Mouse (Mus musculus): ENCODE data around the gene Tcf3. TPM values are rescaled to one million over a fixed set of nuclear protein-coding genes. Genes with fewer than 3 reads are reported as not detected.

Tcf3 gene
- polyA plus RNA-seq, 3 experiments from 2014 or later, result 6.7 to 8.2 (median 7.9) TPM

DNA sequence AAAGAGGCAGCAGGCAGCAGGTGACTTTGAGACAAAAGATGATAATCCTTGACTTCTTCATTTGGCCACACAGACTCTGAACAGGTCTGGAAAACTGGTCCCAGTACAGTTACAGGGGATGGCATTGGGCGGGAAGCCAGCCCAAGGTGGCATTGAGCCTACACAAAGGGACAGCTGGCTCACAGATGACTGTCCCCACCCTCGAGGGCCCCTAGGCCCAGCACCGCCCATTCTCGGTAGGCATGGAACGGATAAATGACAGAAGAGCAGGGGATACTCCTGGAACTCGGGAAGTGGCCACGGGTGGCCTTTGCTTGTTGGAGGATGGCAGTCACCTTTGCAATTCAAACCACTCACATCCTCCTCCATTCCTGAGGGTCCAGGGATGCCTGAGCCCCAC, 48.1 kb downstream of the Tcf3 start:
- ATAC-seq, result no peak

DNA sequence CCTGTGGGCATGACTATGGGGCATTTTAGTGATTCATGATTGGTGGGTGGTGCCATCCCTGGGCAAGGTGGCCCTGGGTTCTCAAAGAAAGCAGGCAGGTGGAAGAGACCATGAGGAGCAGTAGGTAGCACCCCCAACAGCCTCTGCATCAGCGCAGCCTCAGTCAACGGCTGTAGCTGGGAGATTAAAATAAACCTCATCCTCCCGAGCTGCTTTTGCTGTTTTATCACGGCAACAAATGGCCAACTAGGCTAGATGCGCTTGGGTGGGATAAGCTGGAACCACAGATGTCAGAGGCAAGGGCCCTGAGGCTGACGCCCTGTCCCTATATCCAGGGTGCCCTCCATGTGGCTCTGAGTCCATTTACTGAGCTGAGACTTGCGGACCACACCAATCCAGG, 48.7 kb downstream of the Tcf3 start:
- no peak for ATAC-seq

DNA sequence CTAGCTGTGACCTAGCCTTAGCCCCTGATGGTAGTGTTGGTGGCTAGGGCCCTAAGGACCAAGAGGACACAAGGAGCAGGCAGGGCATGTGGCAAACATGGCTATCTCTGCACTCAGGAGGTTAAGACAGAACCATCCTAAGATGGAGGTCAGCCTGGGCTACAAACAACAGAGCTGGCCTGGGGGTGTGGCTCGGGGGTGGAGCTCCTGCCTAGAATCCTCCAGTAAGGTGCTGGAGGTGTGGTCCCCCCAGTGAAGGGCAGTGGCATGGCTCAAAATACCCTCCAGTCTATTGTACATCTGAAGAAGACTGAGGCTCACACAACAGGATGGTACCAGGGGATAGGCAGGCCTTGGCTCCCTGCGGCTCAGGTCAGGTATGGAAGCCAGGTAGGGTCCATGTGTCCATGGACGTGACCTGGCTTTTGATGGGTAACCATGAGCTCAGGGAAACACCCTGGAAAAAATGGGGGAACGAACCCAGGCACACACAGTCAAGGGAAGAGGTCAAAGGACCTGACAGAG, 49.3 kb downstream of the Tcf3 start:
- no peak for ATAC-seq

DNA sequence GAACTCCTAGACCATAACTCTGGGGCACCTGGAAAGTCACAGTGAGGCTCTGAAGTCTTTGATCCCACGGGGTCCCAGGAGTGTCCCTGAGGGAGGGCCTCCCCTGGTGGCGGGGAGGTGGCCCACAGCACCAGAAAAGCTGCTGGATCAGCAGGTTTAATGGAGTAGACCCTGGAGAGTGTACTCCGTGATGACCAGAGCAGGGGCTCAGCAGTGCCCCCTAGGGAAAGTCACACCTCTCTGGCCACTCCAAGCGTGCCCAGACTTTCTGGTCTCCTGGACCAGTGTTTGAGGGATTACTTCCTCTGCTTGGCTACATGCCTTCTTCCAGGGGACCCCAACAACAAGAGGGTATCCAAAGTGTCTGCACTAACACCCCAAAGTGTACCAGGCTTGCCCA, 50.0 kb downstream of the Tcf3 start:
- ATAC-seq, result no peak

DNA sequence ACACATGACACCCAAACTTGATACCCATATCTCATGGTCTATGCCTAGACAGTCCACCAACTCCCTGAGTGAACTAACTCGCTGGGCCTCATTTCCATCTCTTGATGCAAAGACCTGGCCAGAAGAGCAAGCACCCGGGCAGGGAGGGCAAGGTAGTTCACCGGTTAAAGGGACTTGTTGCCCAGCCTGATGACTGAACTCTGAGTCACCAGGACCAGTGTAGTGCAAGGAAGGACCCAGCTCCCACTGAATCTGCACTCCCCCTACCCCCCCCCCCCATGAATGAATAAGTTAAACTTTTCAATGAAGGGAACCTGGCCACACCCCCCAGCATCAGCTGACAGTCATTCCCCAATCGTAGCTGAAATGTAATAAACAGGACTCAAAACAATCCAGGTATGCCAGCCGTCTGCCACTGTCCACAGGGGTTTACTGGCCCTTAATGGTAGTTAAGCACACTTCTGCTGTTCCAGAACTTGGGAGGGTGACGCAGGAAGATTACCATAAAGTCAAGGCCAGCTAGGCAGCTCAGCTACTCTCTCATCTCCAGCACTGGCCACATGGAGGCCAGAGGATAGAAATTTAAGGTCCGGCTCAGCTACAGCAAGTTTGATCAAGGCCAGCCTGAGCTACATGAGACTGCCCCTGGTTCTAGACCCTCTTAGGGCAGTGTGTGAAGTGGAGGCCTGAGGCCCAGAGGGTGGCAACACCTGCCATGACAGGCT, 50.6 kb downstream of the Tcf3 start:
- ATAC-seq, result no peak

DNA sequence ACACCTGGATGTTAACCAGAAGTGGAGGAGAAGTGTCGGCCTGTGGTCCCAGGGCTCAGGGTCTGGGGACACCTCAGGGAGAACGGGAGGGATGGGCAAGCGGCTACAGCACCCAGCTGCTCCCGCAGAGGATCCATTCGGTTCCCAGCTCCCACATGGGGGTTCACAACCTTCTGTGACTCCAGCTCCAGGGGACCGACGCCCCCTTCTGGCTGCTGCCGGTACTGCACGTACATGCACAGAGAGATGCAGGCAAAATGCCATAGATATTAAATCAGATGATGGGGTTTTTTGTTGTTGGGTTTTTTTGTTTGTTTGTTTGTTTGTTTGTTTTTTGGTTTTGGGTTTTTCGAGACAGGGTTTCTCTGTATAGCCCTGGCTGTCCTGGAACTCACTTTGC, 55.7 kb downstream of the Tcf3 start:
- no peak for ATAC-seq

DNA sequence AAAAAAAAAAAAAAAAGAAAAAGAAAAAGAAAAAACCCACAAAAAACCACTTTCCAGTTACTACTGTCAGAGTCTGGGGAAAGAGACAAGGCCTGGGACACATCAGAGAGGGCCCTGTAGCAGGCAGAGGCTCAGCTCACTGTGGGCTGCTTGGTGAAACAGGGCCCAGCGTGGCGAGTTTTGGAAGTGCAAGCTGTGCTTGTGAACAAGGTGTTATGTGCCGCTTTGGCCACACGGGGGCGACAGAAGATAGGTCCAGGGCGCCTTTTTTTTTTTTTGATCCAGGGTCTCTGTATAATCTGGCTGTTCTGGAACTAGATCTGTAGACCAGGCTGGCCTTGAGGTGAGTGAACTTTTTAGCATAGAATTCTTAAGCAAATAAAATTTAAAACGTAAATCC, 57.3 kb downstream of the Tcf3 start:
- ATAC-seq, result peak; percentile 83

DNA sequence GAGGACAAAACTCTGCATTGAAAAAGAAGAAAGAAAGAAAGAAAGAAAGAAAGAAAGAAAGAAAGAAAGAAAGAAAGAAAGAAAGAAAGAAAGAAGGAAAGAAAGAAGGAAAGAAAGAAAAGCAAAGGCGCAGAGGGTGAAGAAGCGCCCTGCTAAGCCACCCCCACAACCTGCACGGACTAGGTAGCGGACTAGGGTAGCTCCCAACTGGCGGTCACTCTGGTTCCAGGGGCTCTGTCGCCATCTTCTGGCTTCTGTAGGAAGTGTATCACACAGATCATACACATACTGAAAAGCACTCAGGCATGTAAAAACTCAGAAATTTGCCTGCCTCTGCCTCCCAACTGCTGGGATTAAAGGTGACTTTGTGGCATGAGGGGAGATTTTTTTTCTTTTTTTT, 59.4 kb downstream of the Tcf3 start:
- ATAC-seq, result no peak

DNA sequence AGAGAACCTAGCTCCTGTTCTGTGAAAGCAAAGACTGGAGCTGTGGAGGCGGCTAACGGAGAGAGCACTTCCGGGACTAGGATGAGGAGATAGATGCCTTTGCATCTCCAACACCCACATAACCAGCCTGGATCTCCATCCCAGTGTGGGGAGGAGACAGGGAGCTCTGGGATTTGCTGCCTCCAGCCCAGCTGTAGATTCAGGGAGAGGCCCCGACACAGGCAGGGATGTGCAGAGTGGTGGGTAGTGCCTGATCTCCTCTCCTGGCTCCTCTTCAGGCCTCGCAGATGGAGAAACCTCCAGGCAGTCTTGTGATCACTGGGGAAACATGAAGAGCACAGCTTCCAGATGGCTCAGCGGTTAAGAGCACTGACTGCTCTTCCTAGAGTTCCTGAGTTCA, 60.7 kb downstream of the Tcf3 start:
- no peak for ATAC-seq

DNA sequence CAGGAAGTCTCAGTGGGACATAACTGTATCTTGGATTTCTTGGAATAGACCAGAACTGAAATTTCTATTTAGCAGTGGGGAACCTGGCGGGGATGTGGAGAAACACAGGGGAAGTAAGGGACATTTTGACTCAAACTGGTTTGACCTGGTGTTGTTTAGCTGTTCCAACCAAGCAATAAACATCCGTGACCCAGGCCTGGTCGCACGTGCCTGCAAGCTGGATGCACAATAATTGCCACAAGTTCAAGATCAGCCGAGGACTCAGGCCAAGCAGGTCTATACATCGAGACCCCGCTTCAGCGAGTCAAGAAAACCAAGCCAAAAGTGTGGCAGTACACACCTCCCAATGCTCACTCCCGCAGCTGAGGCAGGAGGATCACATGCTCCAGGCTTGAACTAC, 61.5 kb downstream of the Tcf3 start:
- no peak for ATAC-seq

DNA sequence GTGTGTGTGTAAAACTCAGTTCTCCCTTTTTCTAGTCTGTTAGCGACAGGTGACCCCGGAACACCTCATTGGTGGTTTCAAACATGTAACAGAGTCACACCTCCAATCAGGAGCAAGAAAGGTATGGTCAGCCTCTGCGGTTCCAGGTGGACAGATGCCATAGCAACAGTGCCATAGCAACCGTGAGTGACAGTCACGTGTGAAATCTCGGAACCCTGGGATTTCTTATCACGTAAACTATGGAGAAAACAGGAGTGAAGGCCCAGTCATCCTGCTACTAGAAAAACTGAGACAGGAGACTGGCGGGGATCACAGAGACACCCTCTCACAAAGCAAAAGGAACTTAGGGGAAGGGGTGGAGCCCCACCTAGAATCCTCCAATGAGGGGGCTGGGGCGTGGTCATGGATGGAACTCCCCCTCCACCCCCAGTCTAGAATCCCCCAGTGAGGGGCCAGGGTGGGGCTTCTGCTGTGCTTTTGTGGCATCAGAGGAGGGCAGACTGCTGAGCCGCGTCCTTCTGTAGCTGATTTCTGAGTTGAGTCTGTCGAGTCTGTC, 62.0 kb downstream of the Tcf3 start:
- ATAC-seq, result no peak

DNA sequence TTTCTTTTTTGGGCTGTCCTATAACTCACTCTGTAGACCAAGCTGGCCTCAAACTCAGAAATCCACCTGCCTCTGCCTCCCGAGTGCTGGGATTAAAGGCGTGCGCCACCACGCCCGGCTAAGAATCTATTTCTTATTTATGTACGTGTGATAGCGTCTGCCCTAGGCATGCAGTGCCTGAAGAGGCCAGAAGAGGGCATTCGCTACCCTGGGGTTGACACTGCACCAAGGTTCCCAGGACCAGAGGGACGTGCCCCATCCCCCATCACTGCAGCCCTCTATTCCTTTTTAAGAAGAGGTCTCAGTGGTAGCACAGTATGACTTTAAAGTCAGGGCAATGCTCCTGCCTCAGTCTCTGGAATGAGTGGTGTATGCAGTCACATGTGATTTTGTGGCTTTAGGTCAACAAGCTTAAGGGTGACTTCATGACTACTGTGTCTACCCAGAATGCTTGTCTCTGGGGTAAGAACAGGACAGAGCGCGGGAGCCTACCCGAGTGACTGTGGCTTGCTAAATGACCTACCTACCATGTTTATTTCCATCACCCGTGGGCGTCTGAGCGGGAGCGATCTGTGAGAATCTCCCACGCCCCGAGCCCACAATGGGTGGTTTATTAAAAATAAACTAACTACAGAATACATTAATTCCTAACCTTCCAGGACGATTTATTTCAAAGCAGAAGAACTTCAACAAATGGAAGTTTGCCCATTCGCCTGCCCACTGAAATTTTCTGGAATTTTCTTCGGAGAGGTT, 63.3 kb downstream of the Tcf3 start:
- ATAC-seq, result no peak

DNA sequence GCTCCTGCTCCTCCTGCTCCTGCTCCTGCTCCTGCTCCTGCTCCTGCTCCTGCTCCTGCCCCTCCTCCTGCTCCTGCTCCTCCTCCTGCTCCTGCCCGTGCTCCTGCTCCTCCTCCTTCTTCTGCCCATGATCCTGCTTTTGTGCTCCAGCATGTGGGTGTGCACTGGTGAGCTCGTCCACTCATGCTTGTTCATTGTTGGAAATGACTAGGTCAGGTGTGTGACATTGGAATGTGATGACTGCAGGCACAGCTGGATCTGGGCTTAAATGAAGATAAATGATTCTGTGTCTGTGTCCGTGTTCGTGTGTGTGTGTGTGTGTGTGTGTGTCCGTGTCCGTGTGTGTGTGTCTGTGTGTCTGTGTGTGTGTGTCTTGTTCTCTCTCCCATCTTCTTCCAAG, 65.1 kb downstream of the Tcf3 start:
- ATAC-seq, result peak; percentile 50

DNA sequence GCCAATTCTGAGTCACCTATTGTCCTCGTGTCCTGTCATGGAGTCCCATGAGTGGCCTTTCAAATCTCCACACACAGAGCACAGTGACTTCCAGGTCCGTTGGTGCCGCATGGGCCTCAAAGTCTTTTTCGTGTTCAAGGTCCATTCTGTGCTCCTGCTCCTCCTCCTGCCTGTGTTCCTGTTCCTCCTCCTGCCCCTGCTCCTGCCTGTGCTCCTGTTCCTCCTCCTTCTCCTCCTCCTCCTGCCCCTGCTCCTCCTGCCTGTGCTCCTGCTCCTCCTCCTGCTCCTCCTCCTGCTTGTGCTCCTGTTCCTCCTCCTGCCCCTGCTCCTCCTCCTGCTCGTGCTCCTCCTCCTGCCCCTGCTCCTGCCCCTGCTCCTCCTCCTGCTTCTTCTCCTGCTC, 65.5 kb downstream of the Tcf3 start:
- ATAC-seq, result no peak

DNA sequence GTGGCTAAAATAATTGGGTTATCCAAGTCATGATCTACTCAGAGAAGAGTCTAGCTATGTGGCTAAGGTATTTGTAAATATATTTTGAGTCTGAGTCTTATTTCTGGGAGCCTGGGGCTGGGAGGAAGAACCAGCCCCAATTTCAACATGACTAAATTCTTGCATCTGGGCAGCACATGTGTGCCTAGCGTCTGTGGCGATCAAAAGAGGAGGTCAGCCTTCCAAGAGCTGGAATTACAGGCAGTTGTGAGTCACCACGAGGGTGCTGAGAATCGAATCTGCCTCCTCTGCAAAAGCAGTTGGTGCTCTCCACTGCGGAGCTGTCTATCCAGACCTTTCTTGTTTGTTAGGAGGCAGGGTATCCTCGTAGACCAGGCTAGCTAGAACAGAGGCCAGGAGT, 67.7 kb downstream of the Tcf3 start:
- ATAC-seq, result no peak

DNA sequence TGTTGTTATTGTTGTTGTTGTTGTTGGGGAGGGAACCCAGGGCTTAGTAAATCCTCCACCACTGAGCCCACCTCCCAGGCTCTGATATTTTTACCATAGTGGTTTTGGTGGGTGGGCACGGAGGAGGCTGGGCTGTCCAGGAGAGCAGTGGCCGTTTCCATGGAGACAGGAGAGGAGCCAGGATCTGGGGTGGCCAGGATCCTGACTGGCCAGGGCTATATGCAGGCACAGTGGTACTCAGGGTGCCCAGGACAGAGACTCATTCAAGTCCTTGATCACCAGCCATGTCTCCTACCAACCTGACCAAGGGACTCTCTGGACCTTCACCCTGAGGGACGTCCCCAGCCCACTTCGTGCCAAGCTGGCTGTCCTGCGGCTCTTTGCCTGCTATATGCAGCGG, 69.7 kb downstream of the Tcf3 start:
- no peak for ATAC-seq

Other genes with a start within 250 kb of the Tcf3 start
- 10 to 100 TPM; 57.7 to 85.1 (median 67.4) TPM for gene Mum1, start 207.2 kb downstream of the Tcf3 start, polyA plus RNA-seq (2017; shearing (Covaris generic))
- 100 to 1,000 TPM; 183 to 267 (median 228) TPM for gene Ndufs7, start 184.5 kb downstream of the Tcf3 start, polyA plus RNA-seq (2017; shearing (Covaris generic))
- 1 to 10 TPM in 1 of 3 experiments, under 1 TPM in 2; 0.67 to 1.7 (median 0.75) TPM for gene Gamt, start 172.6 kb downstream of the Tcf3 start, polyA plus RNA-seq (2017; shearing (Covaris generic))
- gene Dazap1, start 172.2 kb downstream of the Tcf3 start, polyA plus RNA-seq (2017; shearing (Covaris generic)), result 10 to 100 TPM; 12.3 to 14.4 (median 14.0) TPM
- 1,000 to 10,000 TPM in 2 of 3 experiments, 100 to 1,000 TPM in 1; 970 to 1,806 (median 1,658) TPM for gene Rps15, start 141.2 kb downstream of the Tcf3 start, polyA plus RNA-seq (2017; shearing (Covaris generic))
- gene Apc2, start 137.7 kb downstream of the Tcf3 start, polyA plus RNA-seq (2017; shearing (Covaris generic)), result under 1 TPM; 0.04 to 0.35 (median 0.05) TPM
- 10 to 100 TPM; 38.1 to 52.1 (median 41.8) TPM for gene 2310011J03Rik, start 113.1 kb downstream of the Tcf3 start, polyA plus RNA-seq (2017; shearing (Covaris generic))
- 10 to 100 TPM in 1 of 3 experiments, 1 to 10 TPM in 2; 2.2 to 10.8 (median 9.5) TPM for gene Pcsk4, start 104.1 kb downstream of the Tcf3 start, polyA plus RNA-seq (2017; shearing (Covaris generic))
- gene Reep6, start 103.7 kb downstream of the Tcf3 start, polyA plus RNA-seq (2017; shearing (Covaris generic)), result not detected
- gene Adamtsl5, start 85.2 kb downstream of the Tcf3 start, polyA plus RNA-seq (2017; shearing (Covaris generic)), result not detected
- gene Plk5, start 77.2 kb downstream of the Tcf3 start, polyA plus RNA-seq (2017; shearing (Covaris generic)), result not detected
- gene Mex3d, start 46.0 kb downstream of the Tcf3 start, polyA plus RNA-seq (2017; shearing (Covaris generic)), result 1 to 10 TPM in 1 of 3 experiments, under 1 TPM in 2; 0.79 to 1.3 (median 0.79) TPM
- 10 to 100 TPM; 19.2 to 30.4 (median 25.9) TPM for gene Mbd3, start 34.1 kb downstream of the Tcf3 start, polyA plus RNA-seq (2017; shearing (Covaris generic))
- 100 to 1,000 TPM; 289 to 335 (median 330) TPM for gene Uqcr11, start 26.8 kb downstream of the Tcf3 start, polyA plus RNA-seq (2017; shearing (Covaris generic))
- gene Onecut3, start 61.2 kb upstream of the Tcf3 start, polyA plus RNA-seq (2017; shearing (Covaris generic)), result not detected
- gene Atp8b3, start 105.5 kb upstream of the Tcf3 start, polyA plus RNA-seq (2017; shearing (Covaris generic)), result not detected
- 10 to 100 TPM; 11.3 to 18.6 (median 14.9) TPM for gene Rexo1, start 127.9 kb upstream of the Tcf3 start, polyA plus RNA-seq (2017; shearing (Covaris generic))
- gene Klf16, start 143.7 kb upstream of the Tcf3 start, polyA plus RNA-seq (2017; shearing (Covaris generic)), result 1 to 10 TPM; 6.3 to 7.1 (median 6.8) TPM
- gene Abhd17a, start 156.7 kb upstream of the Tcf3 start, polyA plus RNA-seq (2017; shearing (Covaris generic)), result 10 to 100 TPM in 2 of 3 experiments, 1 to 10 TPM in 1; 8.6 to 12.0 (median 11.4) TPM
- gene Scamp4, start 169.2 kb upstream of the Tcf3 start, polyA plus RNA-seq (2017; shearing (Covaris generic)), result 100 to 1,000 TPM in 2 of 3 experiments, 10 to 100 TPM in 1; 96.2 to 110 (median 108) TPM
- gene Adat3, start 169.2 kb upstream of the Tcf3 start, polyA plus RNA-seq (2017; shearing (Covaris generic)), result 1 to 10 TPM; 2.6 to 4.2 (median 3.1) TPM
- 1 to 10 TPM; 5.3 to 8.4 (median 8.3) TPM for gene Gm49322, start 172.4 kb upstream of the Tcf3 start, polyA plus RNA-seq (2017; shearing (Covaris generic))
- gene Csnk1g2, start 189.2 kb upstream of the Tcf3 start, polyA plus RNA-seq (2017; shearing (Covaris generic)), result 10 to 100 TPM; 11.7 to 16.3 (median 13.2) TPM
- gene Btbd2, start 223.4 kb upstream of the Tcf3 start, polyA plus RNA-seq (2017; shearing (Covaris generic)), result 10 to 100 TPM in 1 of 3 experiments, 1 to 10 TPM in 2; 3.4 to 10.4 (median 9.2) TPM
- 10 to 100 TPM; 50.3 to 61.4 (median 50.9) TPM for gene Mknk2, start 244.5 kb upstream of the Tcf3 start, polyA plus RNA-seq (2017; shearing (Covaris generic))

Data from inflammation-experienced regulatory T-cells, adult 6 months (primary cell).